Mouse (Mus musculus) bone marrow, adult 2 months (tissue): ENCODE results near the gene Tmem270.

Experiments used
- CTCF ChIP-seq: fragments of 200-500 bp; IDR thresholded peaks from 2 replicates; pipeline ENCODE4 v1.5.1; 2011; ENCODE audit warnings: low read length, control low read depth; ENCODE audit not compliant: control insufficient read depth, insufficient read depth
- POLR2A ChIP-seq: fragments of 200-500 bp; IDR thresholded peaks from 2 replicates; pipeline ENCODE4 v1.6.1; 2011; ENCODE audit warnings: low read depth, mild to moderate bottlenecking, control low read depth, low read length, borderline replicate concordance; ENCODE audit not compliant: control insufficient read depth

- TF ChIP-seq CTCF (no peak), POLR2A (no peak)
Observed at GRCm38 (mm10) chr5:134914510-134914909, 8.0 kb upstream of the Tmem270 start.
